Mouse (Mus musculus) forebrain, embryonic 11.5 days (tissue): ENCODE measurements around the gene Man1a. TPM values are rescaled to one million over a fixed set of nuclear protein-coding genes. Genes with fewer than 3 reads are reported as not detected.

ENCODE experiments used
- ATAC-seq: fragments of 200-750 bp; cut with Nextera tagmentation; replicated peaks from 2 replicates; pipeline ENCODE4 v1.8.0; 2017; ENCODE audit warnings: moderate TSS enrichment; ENCODE audit not compliant: low FRiP score
- DNase-seq: peaks from one replicate; pipeline ENCODE4 v3.0.0-alpha.2; 2017; ENCODE audit warnings: low spot score
- H3K27ac ChIP-seq: fragments of 300-500 bp; sonication (generic); 2 replicates; pipeline ENCODE4 v1.5.1; 2014; ENCODE audit warnings: low read depth, low read length
- H3K27me3 ChIP-seq: fragments of 300-500 bp; sonication (generic); 2 replicates; pipeline ENCODE4 v1.6.1; 2014; ENCODE audit warnings: mild to moderate bottlenecking, low read length, mixed read lengths; ENCODE audit not compliant: control insufficient read depth, insufficient read depth
- H3K36me3 ChIP-seq: fragments of 300-500 bp; sonication (generic); 2 replicates; pipeline ENCODE4 v1.6.1; 2014; ENCODE audit warnings: mild to moderate bottlenecking, low read length, moderate library complexity, mixed read lengths; ENCODE audit not compliant: control insufficient read depth, insufficient read depth
- H3K4me1 ChIP-seq: fragments of 300-500 bp; sonication (generic); replicated peaks from 2 replicates; pipeline ENCODE4 v1.6.1; 2014; ENCODE audit warnings: low read length, mixed read lengths; ENCODE audit not compliant: control insufficient read depth, insufficient read depth
- H3K4me2 ChIP-seq: fragments of 300-500 bp; sonication (generic); 2 replicates; pipeline ENCODE4 v1.6.1; 2014; ENCODE audit warnings: low read depth, mild to moderate bottlenecking, low read length, moderate library complexity, mixed read lengths; ENCODE audit not compliant: severe bottlenecking
- H3K4me3 ChIP-seq: fragments of 300-500 bp; sonication (generic); 2 replicates; pipeline ENCODE4 v1.5.1; 2014; ENCODE audit warnings: low read depth, low read length
- H3K9ac ChIP-seq: fragments of 300-500 bp; sonication (generic); 2 replicates; pipeline ENCODE4 v1.6.1; 2014; ENCODE audit warnings: low read length
- H3K9me3 ChIP-seq: fragments of 300-500 bp; sonication (generic); 2 replicates; pipeline ENCODE4 v1.6.1; 2016; ENCODE audit warnings: low read length, mixed read lengths; ENCODE audit not compliant: control insufficient read depth
- WGBS: fragments of 180-500 bp; shearing (Covaris S2); extraction: QIAGEN DNeasy Blood & Tissue Kit; methylation state at CpG from one replicate; pipeline ENCODE4 v1.1.7; 2014; 5-methylcytosine and 5-hydroxymethylcytosine counted together
- polyA plus RNA-seq: library from polyadenylated mRNA; unstranded; fragments of >200 nt; fragmentation: Nextera tagmentation; extraction: Ambion mirVana; gene quantifications from 2 replicates; pipeline ENCODE4 v1.2.1, GENCODE M21; 2014

Man1a gene
- polyA plus RNA-seq, 1 experiment from 2014 or later = 2.1 TPM

DNA sequence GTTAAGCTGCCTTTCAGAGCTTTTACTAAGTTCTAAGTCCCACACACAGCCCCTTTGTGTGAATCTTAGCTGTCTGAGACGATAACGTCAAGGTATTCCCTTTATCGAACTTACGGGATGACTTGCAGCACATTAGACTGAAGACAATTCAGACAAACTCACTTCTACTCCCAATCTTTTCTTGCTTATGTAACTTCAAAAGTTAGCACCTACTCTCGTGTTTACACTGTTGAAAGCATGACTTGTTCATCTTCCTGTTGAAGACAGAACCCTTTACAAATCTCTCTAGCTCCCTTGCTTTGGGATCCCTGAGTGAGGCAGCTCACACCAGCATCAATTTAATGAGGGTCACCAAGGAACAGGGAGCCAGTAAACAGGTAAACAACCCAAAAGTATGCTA is 5.9 kb downstream of the Man1a start:
- Histone ChIP-seq H3K4me3 (no peak overlapping the region), H3K27ac (no peak overlapping the region), H3K9ac (no peak overlapping the region), H3K9me3 (no peaks in the 10 kb centered on the region), H3K36me3 (no peaks in the 10 kb centered on the region), H3K4me1 (no peaks in the 10 kb centered on the region), H3K4me2 (no peak overlapping the region), H3K27me3 (peaks cover 8% of the 10 kb centered on the region; the same call in 1 of the 2 replicates)
- WGBS = 84% methylated on average over 5 of the region's 5 CpGs
- DNase-seq = no peak
- no peak for ATAC-seq

DNA sequence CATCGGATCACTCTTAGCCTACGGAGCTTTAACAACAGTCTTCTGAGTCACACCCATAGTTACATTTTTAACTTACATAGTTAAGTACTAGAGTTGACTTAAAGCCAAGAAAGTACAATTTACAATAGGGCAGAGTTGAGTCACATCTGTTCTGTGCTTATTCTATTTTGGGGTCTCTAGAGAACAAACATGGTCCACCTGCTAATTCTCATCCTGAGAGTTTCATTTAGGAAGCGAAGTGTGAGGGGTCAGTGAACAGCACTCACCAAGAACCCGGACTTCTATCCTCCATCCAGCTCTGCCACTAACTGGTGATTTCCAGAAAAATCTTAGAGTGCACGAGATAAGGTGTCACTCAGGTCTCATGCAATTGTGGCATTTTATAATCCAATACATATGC is 7.0 kb downstream of the Man1a start:
- no peaks in the 10 kb centered on the region for H3K9me3 ChIP-seq
- no peak overlapping the region for H3K4me3 ChIP-seq
- ATAC-seq (no peak), DNase-seq (no peak)
- H3K36me3 ChIP-seq = no peaks in the 10 kb centered on the region
- no peak overlapping the region for H3K27ac ChIP-seq
- no peak overlapping the region for H3K9ac ChIP-seq
- no peaks in the 10 kb centered on the region for H3K4me1 ChIP-seq
- peaks cover 8% of the 10 kb centered on the region; the same call in 1 of the 2 replicates for H3K27me3 ChIP-seq
- H3K4me2 ChIP-seq = no peak overlapping the region
- 93% methylated on average over 5 of the region's 5 CpGs for WGBS

DNA sequence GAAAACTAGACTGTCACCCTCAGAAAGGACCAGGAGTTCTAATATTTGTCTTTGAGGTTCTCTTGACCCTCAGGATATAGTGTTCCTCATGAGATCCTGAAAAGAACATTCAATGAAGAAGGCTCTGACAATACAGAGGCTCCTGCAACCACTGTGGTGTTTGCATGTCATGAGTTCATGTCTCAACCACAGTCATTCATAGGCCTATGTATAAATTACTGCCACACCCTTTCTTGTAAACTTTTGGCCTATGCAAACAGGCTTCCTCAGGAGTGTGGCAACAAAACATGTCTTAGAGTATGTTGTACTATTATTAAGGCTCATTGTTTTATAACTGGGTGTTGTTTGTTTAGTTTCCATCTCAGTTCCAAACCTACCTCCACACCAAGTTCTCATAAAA is 9.7 kb downstream of the Man1a start:
- H3K9ac ChIP-seq = no peak overlapping the region
- no peaks in the 10 kb centered on the region for H3K9me3 ChIP-seq
- H3K4me1 ChIP-seq = no peaks in the 10 kb centered on the region
- no peaks in the 10 kb centered on the region for H3K27me3 ChIP-seq
- no peak overlapping the region for H3K27ac ChIP-seq
- DNase-seq (no peak), ATAC-seq (no peak)
- H3K4me3 ChIP-seq = no peak overlapping the region
- H3K4me2 ChIP-seq = no peak overlapping the region
- H3K36me3 ChIP-seq = no peaks in the 10 kb centered on the region

GRCm38 (mm10) chr10:54063551-54064260 is 12.7 kb downstream of the Man1a start:
- ATAC-seq (no peak), DNase-seq (no peak)
- no peaks in the 10 kb centered on the region for H3K27me3 ChIP-seq
- H3K4me3 ChIP-seq = no peak overlapping the region
- 78% methylated on average over 8 of the region's 8 CpGs for WGBS
- H3K4me1 ChIP-seq = no peaks in the 10 kb centered on the region
- H3K4me2 ChIP-seq = no peak overlapping the region
- no peak overlapping the region for H3K27ac ChIP-seq
- no peak overlapping the region for H3K9ac ChIP-seq
- no peaks in the 10 kb centered on the region for H3K36me3 ChIP-seq
- H3K9me3 ChIP-seq = no peaks in the 10 kb centered on the region

- ATAC-seq = no peak
- Histone ChIP-seq H3K9me3 (no peaks in the 10 kb centered on the region), H3K36me3 (no peaks in the 10 kb centered on the region), H3K27me3 (no peaks in the 10 kb centered on the region), H3K27ac (no peak overlapping the region), H3K4me3 (no peak overlapping the region), H3K4me1 (no peaks in the 10 kb centered on the region), H3K4me2 (no peak overlapping the region), H3K9ac (no peak overlapping the region)
- WGBS = 91% methylated on average over 11 of the region's 11 CpGs
- no peak for DNase-seq
Measured at GRCm38 (mm10) chr10:54062835-54063234, 13.6 kb downstream of the Man1a start.

- Histone ChIP-seq H3K4me3 (no peak overlapping the region), H3K36me3 (no peaks in the 10 kb centered on the region), H3K27ac (no peak overlapping the region), H3K4me2 (no peak overlapping the region), H3K27me3 (no peaks in the 10 kb centered on the region), H3K9me3 (no peaks in the 10 kb centered on the region), H3K9ac (no peak overlapping the region), H3K4me1 (no peaks in the 10 kb centered on the region)
- ATAC-seq (no peak), DNase-seq (no peak)
- WGBS = 97% methylated on average over 4 of the region's 4 CpGs
Measured at GRCm38 (mm10) chr10:54061159-54061558, 15.2 kb downstream of the Man1a start.

DNA sequence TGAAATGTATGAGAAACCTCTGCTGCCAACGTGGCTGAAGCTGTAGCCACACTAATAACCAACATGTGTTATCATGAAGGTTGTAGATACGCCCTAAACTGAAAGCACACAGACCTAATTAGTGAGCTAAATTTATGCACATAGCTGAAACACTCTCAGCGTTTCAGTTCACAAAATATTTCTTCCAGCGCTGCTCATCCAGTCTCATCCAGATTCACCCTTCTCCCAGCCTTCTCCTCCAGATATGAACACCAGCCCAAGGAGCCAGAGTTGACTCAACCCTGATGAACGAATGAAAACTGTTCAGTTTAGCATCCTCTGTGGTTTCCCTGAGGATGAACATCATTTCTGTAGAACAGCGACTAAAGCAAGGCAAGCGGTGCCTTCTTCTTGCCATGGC is 15.8 kb downstream of the Man1a start:
- ATAC-seq (no peak), DNase-seq (no peak)
- Histone ChIP-seq H3K4me2 (no peak overlapping the region), H3K27me3 (no peaks in the 10 kb centered on the region), H3K9me3 (no peaks in the 10 kb centered on the region), H3K27ac (no peak overlapping the region), H3K4me1 (no peaks in the 10 kb centered on the region), H3K36me3 (no peaks in the 10 kb centered on the region), H3K4me3 (no peak overlapping the region), H3K9ac (no peak overlapping the region)
- WGBS = 77% methylated on average over 7 of the region's 7 CpGs

DNA sequence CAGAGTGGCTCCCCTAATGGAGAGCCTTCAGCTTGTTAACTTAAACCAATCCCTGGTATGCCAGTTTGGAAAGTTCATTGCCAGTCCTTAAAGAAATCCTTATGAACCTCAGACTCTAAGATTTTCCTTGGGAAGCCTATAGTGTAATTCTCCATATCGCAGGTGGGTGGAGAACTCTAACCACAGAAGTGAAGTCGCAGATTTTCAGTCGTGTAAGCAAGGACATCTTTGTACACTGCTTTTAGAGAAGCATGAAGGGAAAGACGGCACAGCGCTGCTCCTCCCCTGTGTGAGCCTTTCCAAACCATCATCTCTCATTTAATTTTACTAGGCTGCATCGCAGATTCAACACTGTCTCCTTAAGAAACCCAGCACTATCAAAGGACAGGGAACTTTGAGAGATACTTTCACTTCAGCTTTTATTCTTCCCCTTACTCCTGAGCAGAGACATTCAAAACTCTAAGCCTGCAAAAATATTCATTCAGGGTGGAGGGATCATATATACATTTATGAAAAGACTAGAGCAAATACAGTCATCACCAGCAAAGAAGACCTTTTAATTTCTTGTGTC is 16.6 kb downstream of the Man1a start:
- H3K4me3 ChIP-seq = no peak overlapping the region
- H3K36me3 ChIP-seq = no peaks in the 10 kb centered on the region
- H3K27ac ChIP-seq = no peak overlapping the region
- H3K27me3 ChIP-seq = no peaks in the 10 kb centered on the region
- no peak overlapping the region for H3K9ac ChIP-seq
- DNase-seq (no peak), ATAC-seq (no peak)
- no peaks in the 10 kb centered on the region for H3K4me1 ChIP-seq
- no peaks in the 10 kb centered on the region for H3K9me3 ChIP-seq
- H3K4me2 ChIP-seq = no peak overlapping the region
- 72% methylated on average over 6 of the region's 6 CpGs for WGBS

GRCm38 (mm10) chr10:54059092-54059496 is 17.3 kb downstream of the Man1a start:
- Histone ChIP-seq H3K4me2 (no peak overlapping the region), H3K9ac (no peak overlapping the region), H3K9me3 (no peaks in the 10 kb centered on the region), H3K4me1 (no peaks in the 10 kb centered on the region), H3K4me3 (no peak overlapping the region), H3K27ac (no peak overlapping the region), H3K36me3 (no peaks in the 10 kb centered on the region), H3K27me3 (no peaks in the 10 kb centered on the region)
- 26% methylated on average over 3 of the region's 3 CpGs for WGBS
- ATAC-seq = no peak
- no peak for DNase-seq
